Mouse (Mus musculus) small intestine, adult 2 months (tissue): Measurements from ENCODE around the gene Nipsnap3b. TPM values are rescaled to one million over a fixed set of nuclear protein-coding genes. Genes with fewer than 3 reads are reported as not detected.

ENCODE experiments used
- H3K27ac ChIP-seq: fragments of 200-500 bp; 2 replicates; pipeline ENCODE4 v1.5.1; 2012; ENCODE audit warnings: low read depth, low read length, control low read depth, inconsistent platforms; ENCODE audit not compliant: insufficient read depth
- H3K27me3 ChIP-seq: fragments of 200-500 bp; 2 replicates; pipeline ENCODE4 v1.6.1; 2012; ENCODE audit warnings: mild to moderate bottlenecking, moderate library complexity, low read length, inconsistent platforms; ENCODE audit not compliant: control insufficient read depth, insufficient read depth
- H3K36me3 ChIP-seq: fragments of 200-500 bp; 2 replicates; pipeline ENCODE4 v1.6.1; 2012; ENCODE audit warnings: mild to moderate bottlenecking, low read length, control low read depth, inconsistent platforms; ENCODE audit not compliant: control insufficient read depth, insufficient read depth
- H3K4me1 ChIP-seq: fragments of 200-500 bp; 2 replicates; pipeline ENCODE4 v1.6.1; 2012; ENCODE audit warnings: low read length, inconsistent platforms, mixed read lengths; ENCODE audit not compliant: control insufficient read depth, insufficient read depth, insufficient read length
- H3K4me3 ChIP-seq: fragments of 200-500 bp; 2 replicates; pipeline ENCODE4 v1.5.1; 2012; ENCODE audit warnings: low read depth, mild to moderate bottlenecking, control low read depth, inconsistent platforms, low read length, moderate library complexity
- CTCF ChIP-seq: fragments of 200-500 bp; IDR thresholded peaks from 2 replicates; pipeline ENCODE4 v1.5.1; 2012; ENCODE audit warnings: low read depth, mild to moderate bottlenecking, control low read depth, inconsistent platforms, low read length, moderate library complexity, mixed read lengths; ENCODE audit not compliant: insufficient replicate concordance, insufficient read length; ENCODE audit errors: extremely low read depth
- POLR2A ChIP-seq: fragments of 200-500 bp; IDR thresholded peaks from 2 replicates; pipeline ENCODE4 v1.6.1; 2012; ENCODE audit warnings: low read depth, mild to moderate bottlenecking, control low read depth, inconsistent platforms, low read length, moderate library complexity
- WGBS: fragments of 180-500 bp; shearing (Covaris S2); methylation state at CpG from one replicate; pipeline ENCODE4 v1.1.7; 2018; 5-methylcytosine and 5-hydroxymethylcytosine counted together
- polyA plus RNA-seq: library from polyadenylated mRNA; depleted of rRNA; stranded (reverse); fragments of >200 nt; gene quantifications from 2 replicates; pipeline ENCODE4 v1.2.3, GENCODE M21; 2012; rRNA removed

Gene Nipsnap3b
- 24.1 and 54.7 TPM in 2 replicates for polyA plus RNA-seq

- TF ChIP-seq CTCF = no peak
- peak; percentile 66 for TF ChIP-seq POLR2A
Observed at GRCm38 (mm10) chr4:53011732-53012361, at the start of gene Nipsnap3b. Nipsnap3b (plus strand) TSS chr4:53011880.

GRCm38 (mm10) chr4:52964247-52964646, 47.4 kb upstream of the Nipsnap3b start, which contains the start of gene Olfr270:
Olfr270 (plus strand) TSS chr4:52964547.
- H3K27me3 ChIP-seq = no peaks in the 10 kb centered on the region
- H3K4me1 ChIP-seq = no peaks in the 10 kb centered on the region
- TF ChIP-seq POLR2A = no peak
- TF ChIP-seq CTCF = no peak
- H3K27ac ChIP-seq = no peak within 1 kb of the TSS
- H3K36me3 ChIP-seq = no peaks in the 10 kb centered on the region
- H3K4me3 ChIP-seq = no peak within 1 kb of the TSS

More at GRCm38 (mm10) chr4:53011732-53012361, at the start of gene Nipsnap3b:
- WGBS = under 1% methylated on average over 62 of the region's 63 CpGs
- no peaks in the 10 kb centered on the region for H3K27me3 ChIP-seq
- H3K36me3 ChIP-seq = peaks cover 15% of the 10 kb centered on the region
- H3K4me1 ChIP-seq = peaks cover 5% of the 10 kb centered on the region; the same call in 1 of the 2 replicates
- peak within 1 kb of the TSS; percentile 76 for H3K4me3 ChIP-seq
- peak within 1 kb of the TSS; percentile 75 for H3K27ac ChIP-seq

GRCm38 (mm10) chr4:52985216-52985615, 26.5 kb upstream of the Nipsnap3b start:
- no peaks in the 10 kb centered on the region for H3K36me3 ChIP-seq
- no peak overlapping the region for H3K4me3 ChIP-seq
- no peaks in the 10 kb centered on the region; the same call in 1 of the 2 replicates for H3K27me3 ChIP-seq
- no peak overlapping the region for H3K27ac ChIP-seq
- no peaks in the 10 kb centered on the region for H3K4me1 ChIP-seq
- TF ChIP-seq CTCF = no peak
- WGBS = 65% methylated on average over 2 of the region's 2 CpGs

- H3K27me3 ChIP-seq = no peaks in the 10 kb centered on the region; the same call in 1 of the 2 replicates
- H3K4me3 ChIP-seq = no peak overlapping the region
- H3K36me3 ChIP-seq = no peaks in the 10 kb centered on the region
- TF ChIP-seq POLR2A (no peak), CTCF (no peak)
- H3K27ac ChIP-seq = no peak overlapping the region
- 85% methylated on average over 2 of the region's 2 CpGs for WGBS
- H3K4me1 ChIP-seq = no peaks in the 10 kb centered on the region
Observed at GRCm38 (mm10) chr4:52986266-52986665, 25.4 kb upstream of the Nipsnap3b start.

GRCm38 (mm10) chr4:52989248-52989647, 22.4 kb upstream of the Nipsnap3b start, which contains the start of gene Nipsnap3a:
Nipsnap3a (plus strand) TSS chr4:52989272.
- Histone ChIP-seq H3K36me3 (no peaks in the 10 kb centered on the region), H3K27me3 (no peaks in the 10 kb centered on the region; the same call in 1 of the 2 replicates), H3K4me1 (no peaks in the 10 kb centered on the region), H3K4me3 (no peak within 1 kb of the TSS), H3K27ac (no peak within 1 kb of the TSS)
- TF ChIP-seq POLR2A = no peak
- no peak for TF ChIP-seq CTCF
- 27% methylated on average over 12 of the region's 12 CpGs for WGBS

- Histone ChIP-seq H3K4me3 (no peak overlapping the region), H3K27ac (no peak overlapping the region), H3K36me3 (no peaks in the 10 kb centered on the region), H3K4me1 (no peaks in the 10 kb centered on the region), H3K27me3 (no peaks in the 10 kb centered on the region)
- no peak for TF ChIP-seq CTCF
- 95% methylated on average over 6 of the region's 6 CpGs for WGBS
Observed at GRCm38 (mm10) chr4:52999449-52999848, 12.2 kb upstream of the Nipsnap3b start.

- WGBS = 75% methylated on average over 8 of the region's 8 CpGs
Observed at GRCm38 (mm10) chr4:53000154-53000553, 11.5 kb upstream of the Nipsnap3b start.

More at GRCm38 (mm10) chr4:53000154-53000553, 11.5 kb upstream of the Nipsnap3b start:
- Histone ChIP-seq H3K4me3 (no peak overlapping the region), H3K27me3 (no peaks in the 10 kb centered on the region), H3K36me3 (no peaks in the 10 kb centered on the region), H3K4me1 (no peaks in the 10 kb centered on the region), H3K27ac (no peak overlapping the region)
- TF ChIP-seq CTCF (no peak), POLR2A (no peak)
